Mouse (Mus musculus) olfactory bulb, adult 2 months (tissue): ENCODE results near the gene Fam71e1.

ENCODE experiments used
- CTCF ChIP-seq: fragments of 200-500 bp; IDR thresholded peaks from 2 replicates; pipeline ENCODE4 v1.5.1; 2012; ENCODE audit warnings: low read depth, mild to moderate bottlenecking, low read length, moderate library complexity; ENCODE audit not compliant: insufficient read depth
- POLR2A ChIP-seq: fragments of 200-500 bp; IDR thresholded peaks from 2 replicates; pipeline ENCODE4 v1.6.1; 2012; ENCODE audit warnings: mild to moderate bottlenecking, low read depth, low read length, moderate library complexity; ENCODE audit not compliant: insufficient read depth

DNA sequence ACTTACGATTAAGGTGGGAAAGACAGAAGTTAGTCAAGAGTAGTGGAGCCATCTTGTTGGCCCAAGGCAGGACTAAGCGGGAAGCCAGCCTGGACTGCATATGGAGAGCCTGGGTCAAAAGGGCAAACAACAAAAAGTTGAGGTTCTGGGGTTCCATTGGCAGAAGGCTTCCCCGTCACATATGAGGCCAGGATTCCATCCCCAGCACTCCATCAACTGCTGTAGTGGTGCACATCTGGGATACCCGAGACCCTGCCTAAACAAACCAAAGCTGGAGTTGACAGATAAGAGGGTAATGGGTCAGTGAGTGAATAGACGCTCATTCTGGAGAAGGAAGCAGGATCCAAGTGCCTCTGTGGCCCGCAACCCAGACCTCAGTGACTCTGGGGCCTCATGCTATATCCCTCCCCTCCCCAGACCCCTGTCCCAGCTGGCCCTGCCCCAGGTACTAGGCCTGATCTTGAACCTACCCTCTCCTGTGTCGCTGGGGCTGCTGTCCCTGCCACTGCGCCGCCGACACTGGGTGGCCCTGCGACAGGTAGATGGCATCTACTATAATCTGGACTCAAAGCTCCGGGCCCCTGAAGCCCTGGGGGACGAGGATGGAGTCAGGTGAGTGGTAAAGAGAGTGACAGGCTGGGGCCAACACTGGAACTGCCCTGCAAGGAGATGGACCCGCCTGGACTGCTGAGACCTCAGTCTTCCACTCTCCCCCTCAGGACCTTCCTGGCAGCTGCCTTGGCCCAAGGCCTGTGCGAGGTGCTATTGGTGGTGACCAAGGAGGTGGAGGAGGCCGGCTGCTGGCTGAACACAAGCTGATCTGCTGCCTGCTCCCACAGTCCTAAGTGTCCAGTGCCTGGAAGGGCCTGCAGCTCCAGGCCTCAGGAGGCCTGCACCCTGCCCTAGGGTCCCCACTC lies 25.4 kb upstream of the Fam71e1 start:
- TF ChIP-seq CTCF (no peak), POLR2A (no peak)
